In genomic region chr15:3775865-3776264, GRCm38 (mm10) we compare ENCODE assay signal across 19 mouse cellular contexts.
"Had no signal": no experiment of that assay in that cellular context is flagged by ENCODE, and none has a peak within 500 bp of the region (broad histone marks: within the 10 kb centered on the region; RNA-seq: fewer than 3 reads in every experiment).

No protein-coding gene starts in this region.

- H3K4me3 ChIP-seq: lung, embryonic 15.5 days; midbrain, embryonic 10.5 days; midbrain, embryonic 12.5 days; myocyte; neural tube, embryonic 13.5 days; neural tube, embryonic 15.5 days had no signal

- H3K27me3 ChIP-seq: lung, embryonic 15.5 days; midbrain, embryonic 12.5 days; neural tube, embryonic 13.5 days; neural tube, embryonic 15.5 days had no signal

- H3K36me3 ChIP-seq: lung, embryonic 15.5 days; midbrain, embryonic 10.5 days; midbrain, embryonic 12.5 days; neural tube, embryonic 13.5 days; neural tube, embryonic 15.5 days had no signal

- H3K9me3 ChIP-seq: lung, embryonic 15.5 days; midbrain, embryonic 10.5 days; midbrain, embryonic 12.5 days; neural tube, embryonic 13.5 days; neural tube, embryonic 15.5 days had no signal

- H3K9ac ChIP-seq: lung, embryonic 15.5 days; midbrain, embryonic 12.5 days; neural tube, embryonic 13.5 days; neural tube, embryonic 15.5 days had no signal

- H3K4me1 ChIP-seq: lung, embryonic 15.5 days; midbrain, embryonic 10.5 days; midbrain, embryonic 12.5 days; neural tube, embryonic 13.5 days; neural tube, embryonic 15.5 days had no signal

- ATAC-seq: lung, postnatal 0 days; midbrain, embryonic 16.5 days had no signal

- H3K4me2 ChIP-seq: lung, embryonic 15.5 days; midbrain, embryonic 12.5 days; neural tube, embryonic 13.5 days; neural tube, embryonic 15.5 days had no signal

- DNase-seq: lung, adult 2 months; lung, postnatal 4 days; midbrain, embryonic 14.5 days; retina, postnatal 1 day; right cerebral cortex, adult 18-20 months; right cerebral cortex, postnatal 25 days; right cerebral cortex, postnatal 4 days; spleen, adult 18-20 months; thymus, adult 18-20 months; thymus, postnatal 14 days; thymus, postnatal 36 days had no signal

- H3K27ac ChIP-seq: lung, embryonic 15.5 days; midbrain, embryonic 10.5 days; midbrain, embryonic 12.5 days; neural tube, embryonic 13.5 days; neural tube, embryonic 15.5 days had no signal
